Mouse (Mus musculus) liver, embryonic 18 days (tissue): Measurements from ENCODE around the gene Gm11273. TPM values are rescaled to one million over a fixed set of nuclear protein-coding genes. Genes with fewer than 3 reads are reported as not detected.

Experiments used
- polyA plus RNA-seq: library from polyadenylated mRNA; depleted of rRNA; stranded (reverse); fragments of >200 nt; gene quantifications from 2 replicates; pipeline ENCODE4 v1.2.3, GENCODE M21; 2012; rRNA removed

The Gm11273 gene
- polyA plus RNA-seq, result 5.1 and 11.2 TPM in 2 replicates

DNA sequence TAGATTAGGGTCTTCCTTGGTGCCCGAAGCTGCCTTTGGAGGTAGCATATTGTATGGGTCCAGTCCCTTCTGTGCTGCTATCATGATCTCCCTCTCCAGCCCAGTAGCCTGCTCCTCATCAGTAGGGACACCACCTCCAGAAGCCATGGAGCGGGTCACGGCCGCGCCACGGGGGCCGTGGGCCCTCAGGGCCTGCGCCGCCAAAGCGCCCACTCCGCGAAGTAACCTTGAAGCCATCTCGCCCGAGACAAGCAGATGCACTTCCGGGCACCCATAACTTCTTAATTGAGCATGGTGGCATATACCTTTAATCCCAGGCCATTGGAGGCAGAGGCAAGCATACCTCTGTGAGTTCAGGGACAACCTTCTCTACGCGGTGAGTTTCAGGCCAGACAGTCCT lies at the start of gene Gm11273:
TSS of gene Gm11273 (minus strand) at position 237 of the 400 bp plus-strand sequence.

DNA sequence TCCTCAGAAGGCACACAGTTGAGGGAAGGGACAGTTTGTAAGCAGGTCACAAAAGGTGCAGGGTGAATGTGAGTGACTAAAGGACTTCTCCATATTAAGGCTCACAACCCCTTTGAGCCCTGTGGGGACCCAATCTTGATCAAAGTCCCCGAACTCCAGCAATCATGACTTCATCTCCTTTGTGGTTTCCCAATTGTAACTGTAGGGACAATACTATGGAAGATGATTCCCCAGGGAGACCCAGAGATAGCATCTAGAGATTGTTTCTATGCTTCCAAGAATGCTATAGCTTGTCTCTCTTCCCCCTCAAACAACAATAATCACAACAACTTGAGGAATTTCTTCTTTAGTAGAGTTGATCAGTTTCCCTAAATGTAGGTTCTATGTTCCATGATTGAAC lies 41.5 kb upstream of the Gm11273 start, which contains the start of gene Olfr1366:
TSS of gene Olfr1366 (minus strand) at position 101 of the 400 bp plus-strand sequence.

DNA sequence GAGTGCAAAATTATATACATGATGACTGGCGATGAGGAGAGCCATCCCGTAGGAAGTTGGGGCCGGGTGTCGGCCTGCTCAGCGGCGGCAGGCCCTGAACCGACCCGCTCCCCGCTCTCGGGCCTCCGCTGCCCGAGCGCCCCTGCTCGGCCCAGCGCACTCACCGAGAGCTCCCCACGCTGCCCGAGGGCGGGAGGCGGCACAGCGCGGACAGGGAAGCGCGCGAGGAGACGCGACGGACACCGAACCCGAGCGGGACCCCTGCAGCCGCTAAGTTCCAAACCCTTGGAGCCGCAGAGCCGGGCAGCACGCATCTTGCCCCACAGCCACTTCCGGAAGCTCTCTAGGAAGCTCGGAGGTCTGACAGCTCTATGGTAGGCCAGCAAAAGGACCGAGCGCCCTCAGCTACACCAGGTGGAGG lies 29.6 kb upstream of the Gm11273 start, which contains the start of gene Zkscan8:
TSS of gene Zkscan8 (minus strand) at position 340 of the 421 bp plus-strand sequence.

GRCm38 (mm10) chr13:21495080-21495479 lies 6.1 kb downstream of the Gm11273 start, which contains the start of gene AK157302:
AK157302 (plus strand) TSS chr13:21495223.

DNA sequence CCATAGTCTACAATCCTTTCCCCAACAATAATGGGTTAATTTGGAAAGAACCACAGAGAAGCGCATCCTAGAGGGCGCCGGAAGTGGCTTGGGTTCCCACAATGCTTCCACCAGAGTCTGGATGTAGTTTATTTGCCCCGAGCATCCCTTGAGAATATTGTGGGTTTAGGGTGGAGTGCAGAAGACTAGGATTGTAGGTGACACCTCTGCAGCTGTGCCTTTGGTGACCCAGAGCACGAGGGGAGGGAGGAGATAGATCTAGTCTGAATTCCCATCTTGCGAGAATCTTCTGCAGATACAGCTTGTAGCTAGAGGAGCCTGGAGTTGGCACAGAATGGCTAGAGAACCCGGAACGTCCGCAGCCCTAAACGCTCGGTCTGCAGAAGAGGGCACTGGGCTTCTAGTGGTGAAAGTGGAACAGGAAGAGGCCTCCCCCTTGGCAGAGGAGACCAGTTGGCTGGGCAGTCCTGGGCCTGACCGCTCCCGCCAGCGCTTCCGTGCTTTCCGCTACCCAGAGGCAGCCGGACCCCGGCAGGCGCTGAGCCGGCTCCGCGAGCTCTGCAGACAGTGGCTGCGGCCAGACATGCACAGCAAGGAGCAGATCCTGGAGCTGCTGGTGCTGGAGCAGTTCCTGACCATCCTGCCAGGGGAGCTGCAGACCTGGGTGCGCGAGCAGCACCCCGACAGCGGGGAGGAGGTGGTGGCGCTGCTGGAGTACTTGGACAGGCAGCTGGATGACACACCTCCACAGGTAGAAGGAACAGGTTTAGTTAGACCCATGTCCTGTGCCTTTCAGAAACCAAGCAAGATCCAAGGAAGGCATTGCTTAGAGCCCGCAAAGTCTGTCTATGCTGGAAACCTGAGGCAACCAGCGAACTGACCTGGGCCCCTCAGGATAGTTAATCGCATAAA lies 22.2 kb downstream of the Gm11273 start, which contains the start of the genes Zkscan4 and Gm10065:
TSS of gene Zkscan4 (plus strand) at position 149 of the 912 bp plus-strand sequence.
TSS of gene Gm10065 (minus strand) at position 683 of the 912 bp plus-strand sequence.

DNA sequence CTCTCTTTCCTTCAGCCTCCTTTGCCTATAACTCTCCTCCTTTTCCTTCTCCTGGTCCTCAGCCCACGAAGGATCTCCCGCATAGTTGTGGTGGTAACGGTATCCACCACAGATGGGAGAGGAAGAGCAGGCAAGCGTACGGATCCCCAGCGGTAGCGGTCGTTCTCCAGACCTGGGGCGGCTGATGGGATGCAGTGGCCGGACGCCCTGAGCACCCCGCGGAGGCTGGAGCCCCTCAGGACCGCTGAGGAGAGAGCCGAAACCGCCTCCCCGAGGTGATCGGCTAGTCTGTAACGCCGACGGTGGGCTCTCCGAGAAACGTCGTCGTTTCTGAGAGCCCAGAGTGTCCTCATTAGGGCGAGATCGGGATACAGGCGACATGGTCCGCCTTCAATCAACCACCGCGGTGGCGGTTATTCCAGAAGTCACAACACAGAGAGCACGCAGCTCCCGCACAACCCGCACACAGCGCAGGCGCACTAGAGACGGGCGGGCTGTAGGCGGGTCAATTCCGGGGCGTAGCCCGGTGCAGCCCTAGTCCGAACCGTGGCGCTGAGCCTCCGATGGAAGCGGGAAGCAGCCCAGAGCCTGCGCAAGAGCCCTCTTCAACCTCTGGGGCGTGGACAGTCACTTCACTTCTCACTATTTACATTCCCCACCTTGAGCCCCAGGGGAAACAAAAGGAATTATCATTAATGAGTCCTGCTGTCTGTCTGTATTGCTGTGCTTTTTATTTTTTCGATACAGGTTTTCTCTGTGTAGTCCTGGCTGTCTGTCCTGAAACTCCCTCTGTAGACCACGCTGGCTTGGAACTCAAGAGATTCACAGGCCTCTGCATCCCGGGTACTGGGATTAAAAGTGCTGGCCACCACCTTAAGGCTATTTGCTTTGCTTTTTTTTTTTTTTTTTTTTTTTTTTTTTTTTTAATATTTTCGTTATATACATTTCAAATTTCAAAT lies 32.9 kb downstream of the Gm11273 start, which contains the start of gene Nkapl:
TSS of gene Nkapl (minus strand) at position 449 of the 959 bp plus-strand sequence.

GRCm38 (mm10) chr13:21453449-21453848 lies 47.8 kb downstream of the Gm11273 start, which contains the start of gene Zscan26:
Zscan26 (minus strand) TSS chr13:21453730.

Other genes starting within 250 kb of the Gm11273 start
- not detected in 2 replicates for gene Gpx5, start 208.7 kb downstream of the Gm11273 start, polyA plus RNA-seq
- not detected in 2 replicates for gene Gpx6, start 189.3 kb downstream of the Gm11273 start, polyA plus RNA-seq
- gene Olfr1367, start 154.5 kb downstream of the Gm11273 start, polyA plus RNA-seq, result not detected in 2 replicates
- 2.2 and 2.4 TPM in 2 replicates for gene Zscan12, start 138.6 kb downstream of the Gm11273 start, polyA plus RNA-seq
- gene Zkscan3, start 98.7 kb downstream of the Gm11273 start, polyA plus RNA-seq, result 29.4 and 29.5 TPM in 2 replicates
- 0.76 and 0.79 TPM in 2 replicates for gene Pgbd1, start 60.4 kb downstream of the Gm11273 start, polyA plus RNA-seq
- 22.7 and 24.7 TPM in 2 replicates for gene Zscan26, start 47.7 kb downstream of the Gm11273 start, polyA plus RNA-seq
- gene Nkapl, start 32.9 kb downstream of the Gm11273 start, polyA plus RNA-seq, result 0.24 and 0.43 TPM in 2 replicates
- 0.22 and 0.26 TPM in 2 replicates for gene Zkscan4, start 22.5 kb downstream of the Gm11273 start, polyA plus RNA-seq
- not detected in 2 replicates for gene Gm10065, start 22.0 kb downstream of the Gm11273 start, polyA plus RNA-seq
- 0.34 and 0.50 TPM in 2 replicates for gene AK157302, start 6.2 kb downstream of the Gm11273 start, polyA plus RNA-seq
- gene Zkscan8, start 29.7 kb upstream of the Gm11273 start, polyA plus RNA-seq, result 2.0 and 2.3 TPM in 2 replicates
- gene Olfr1366, start 41.4 kb upstream of the Gm11273 start, polyA plus RNA-seq, result not detected in 2 replicates
- not detected in 2 replicates for gene Olfr1535, start 58.5 kb upstream of the Gm11273 start, polyA plus RNA-seq
- not detected in 2 replicates for gene Olfr1364, start 80.3 kb upstream of the Gm11273 start, polyA plus RNA-seq
- gene Olfr1362, start 112.6 kb upstream of the Gm11273 start, polyA plus RNA-seq, result not detected in 2 replicates
- gene Olfr11, start 141.1 kb upstream of the Gm11273 start, polyA plus RNA-seq, result not detected in 2 replicates
- gene Olfr1361, start 162.0 kb upstream of the Gm11273 start, polyA plus RNA-seq, result not detected in 2 replicates
- not detected in 2 replicates for gene Olfr1360, start 176.0 kb upstream of the Gm11273 start, polyA plus RNA-seq
- not detected in 2 replicates for gene Olfr1359, start 196.7 kb upstream of the Gm11273 start, polyA plus RNA-seq
- 5.9 and 7.6 TPM in 2 replicates for gene Hist1h2bl, start 214.7 kb upstream of the Gm11273 start, polyA plus RNA-seq
- gene Hist1h2ai, start 215.0 kb upstream of the Gm11273 start, polyA plus RNA-seq, result 1.9 and 2.8 TPM in 2 replicates
- gene Hist1h3h, start 216.2 kb upstream of the Gm11273 start, polyA plus RNA-seq, result 11.5 and 11.6 TPM in 2 replicates
- 4.9 and 7.3 TPM in 2 replicates for gene Hist1h2bm, start 220.6 kb upstream of the Gm11273 start, polyA plus RNA-seq
- 9.1 and 9.2 TPM in 2 replicates for gene Hist1h4j, start 233.6 kb upstream of the Gm11273 start, polyA plus RNA-seq
- 14.1 and 22.0 TPM in 2 replicates for gene Hist1h4k, start 249.1 kb upstream of the Gm11273 start, polyA plus RNA-seq